Mouse (Mus musculus) left cerebral cortex, postnatal 14 days (tissue): ENCODE results near the gene Mrpl9. TPM values are rescaled to one million over a fixed set of nuclear protein-coding genes. Genes with fewer than 3 reads are reported as not detected.

Source experiments
- DNase-seq, 2 experiments: peaks; one replicate each; pipeline ENCODE4 v3.0.0; 2021 to 2022; ENCODE audit warnings: low spot score in 2 of 2, mixed read lengths in 1 of 2
- intact Hi-C: fragments of 180-260 bp; cut with DNase I; formaldehyde crosslinking; loops from one replicate; pipeline ENCODE4 v1.15.1; 2025
- total RNA-seq, 2 experiments: library from RNA; stranded (reverse); gene quantifications; 2 replicates each; pipeline ENCODE4 v1.2.3; 2021

The Mrpl9 gene
- total RNA-seq, 2 experiments from 2014 or later = 38.3 to 40.0 TPM

GRCm38 (mm10) chr3:94459834-94460233 lies 16.7 kb downstream of the Mrpl9 start:
- intact Hi-C loops = loop anchor here (5.0 kb wide), 2 partner anchors 127 to 142 kb away; no protein-coding TSS in a partner anchor

DNA sequence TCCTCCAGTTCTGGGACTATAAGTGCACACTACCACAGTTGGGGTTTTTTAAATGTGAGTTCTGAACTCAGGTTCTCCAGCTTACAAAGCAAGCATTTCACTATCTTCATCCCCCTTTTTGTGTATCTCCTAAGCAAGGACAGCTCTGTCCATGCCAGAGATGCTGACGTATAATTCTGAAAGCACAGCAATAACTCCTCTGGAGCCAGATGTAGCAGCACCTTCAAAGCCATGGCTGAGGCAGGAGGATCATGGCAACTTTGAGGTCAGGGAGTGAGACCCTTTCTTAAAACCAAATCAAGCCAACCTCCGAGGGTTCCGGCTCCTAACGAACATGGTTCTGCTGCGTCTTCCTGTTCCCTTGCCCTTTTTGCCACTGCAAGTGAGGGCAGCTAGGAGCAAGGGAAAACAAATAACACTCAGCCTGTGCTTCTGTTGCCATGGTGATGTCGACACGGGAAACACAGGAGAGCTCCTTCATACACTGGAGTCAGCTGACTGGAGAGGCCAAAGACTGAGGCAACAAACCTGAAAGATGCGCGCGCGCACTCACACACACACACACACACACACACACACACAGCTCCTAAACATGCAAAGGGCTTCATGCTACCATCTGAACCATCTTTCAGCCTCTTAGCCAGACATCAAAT lies 20.9 kb downstream of the Mrpl9 start:
- intact Hi-C loops = no loop called here
- DNase-seq = no peak

More at GRCm38 (mm10) chr3:94459834-94460233, 16.7 kb downstream of the Mrpl9 start:
- no peak for DNase-seq

DNA sequence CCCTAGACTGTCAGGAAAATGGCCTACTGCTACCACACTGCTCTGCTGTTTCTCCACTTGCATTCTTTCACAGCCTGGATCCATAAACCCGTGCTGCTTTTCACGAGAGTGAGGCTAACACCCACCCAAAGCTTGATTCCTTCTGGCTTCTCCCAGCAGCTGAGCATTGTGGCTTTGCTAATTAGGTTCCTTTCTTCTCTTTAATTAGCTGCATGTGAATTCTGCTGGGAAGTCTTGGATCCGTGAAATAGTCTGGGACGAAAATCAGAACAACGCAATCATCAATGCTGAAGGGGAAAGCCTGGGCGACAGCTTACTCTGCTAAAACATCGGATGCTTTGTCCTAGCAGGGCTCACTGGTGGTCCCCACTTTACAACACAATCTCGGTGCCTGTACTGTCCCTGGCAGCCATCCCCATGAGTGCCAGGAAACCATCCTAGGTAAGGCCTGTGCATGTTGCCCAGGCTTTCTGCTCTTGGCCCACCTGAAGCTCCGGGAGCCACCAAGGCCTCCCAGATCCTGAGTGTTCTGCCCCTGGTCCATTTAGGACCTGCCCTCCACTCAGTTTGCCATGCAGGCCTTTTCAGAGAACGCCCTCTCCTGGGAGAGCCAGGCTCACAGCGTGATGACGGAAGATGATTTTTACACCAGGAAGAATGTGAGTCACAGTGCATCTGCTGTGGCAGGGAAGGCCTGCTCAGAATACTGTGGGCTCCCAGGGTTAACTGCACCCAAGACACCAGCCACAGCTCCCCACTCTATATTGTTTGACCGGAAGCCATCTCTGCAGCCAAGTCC lies 22.7 kb downstream of the Mrpl9 start:
- peak; percentile 76 to 91 for DNase-seq
- intact Hi-C loops = no loop called here

DNA sequence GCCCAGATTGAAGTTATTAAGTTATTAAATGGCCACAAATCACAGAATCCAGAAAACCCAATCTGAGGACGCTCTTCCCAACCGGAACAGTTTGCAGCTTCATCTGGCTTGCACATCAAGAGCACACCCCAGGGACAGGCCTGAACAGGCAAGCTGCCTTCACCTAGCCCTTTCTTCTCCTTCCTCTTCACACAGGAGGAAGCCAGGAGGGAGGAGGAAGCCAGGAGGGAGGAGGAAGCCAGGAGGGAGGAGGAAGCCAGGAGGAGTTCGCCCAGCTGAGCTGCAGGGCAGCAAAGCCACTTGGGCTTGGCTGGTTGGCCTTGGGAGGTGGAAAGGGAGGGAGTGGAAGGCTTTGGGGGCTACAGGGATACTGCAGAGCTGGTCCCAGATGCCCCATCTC lies 25.8 kb downstream of the Mrpl9 start:
- intact Hi-C loops = no loop called here

DNA sequence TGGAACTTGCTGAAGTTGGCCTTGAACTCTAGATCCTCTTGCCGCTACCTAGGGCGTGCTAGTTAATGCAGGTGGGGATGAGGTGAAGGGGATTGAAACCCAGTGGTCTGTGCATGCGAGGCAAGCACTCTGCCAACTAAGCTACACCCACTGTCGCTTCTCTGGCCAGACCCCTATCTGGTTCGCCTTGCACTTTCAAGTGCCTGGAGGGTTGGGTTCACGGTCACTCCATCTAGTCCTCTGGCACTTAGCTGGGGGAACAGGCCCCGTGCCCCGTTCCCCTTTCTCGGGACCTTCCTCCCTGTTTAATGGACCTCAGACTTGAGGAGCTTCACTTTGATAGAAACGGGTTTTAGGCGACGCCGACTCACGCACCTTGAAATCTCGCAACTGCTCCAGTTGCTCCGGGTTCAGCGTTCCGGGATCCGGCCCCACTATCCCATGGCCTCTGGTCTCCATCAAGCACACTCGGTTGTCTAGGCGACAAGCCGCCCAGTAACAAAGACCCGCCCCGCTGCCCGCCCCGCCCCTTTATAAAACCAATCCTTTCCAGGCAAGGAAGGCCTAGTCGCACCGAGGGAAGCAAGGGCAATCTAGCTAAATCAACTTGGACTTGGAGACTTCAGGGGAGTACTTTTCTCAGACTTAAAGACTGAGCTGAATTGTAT lies 29.5 kb downstream of the Mrpl9 start:
- intact Hi-C loops = no loop called here
- no peak for DNase-seq

More for the DNA sequence above, 25.8 kb downstream of the Mrpl9 start:
- DNase-seq = no peak

- DNase-seq = no peak
- intact Hi-C loops = no loop called here
These were observed 30.0 kb downstream of the Mrpl9 start for GRCm38 (mm10) chr3:94473115-94473505.

DNA sequence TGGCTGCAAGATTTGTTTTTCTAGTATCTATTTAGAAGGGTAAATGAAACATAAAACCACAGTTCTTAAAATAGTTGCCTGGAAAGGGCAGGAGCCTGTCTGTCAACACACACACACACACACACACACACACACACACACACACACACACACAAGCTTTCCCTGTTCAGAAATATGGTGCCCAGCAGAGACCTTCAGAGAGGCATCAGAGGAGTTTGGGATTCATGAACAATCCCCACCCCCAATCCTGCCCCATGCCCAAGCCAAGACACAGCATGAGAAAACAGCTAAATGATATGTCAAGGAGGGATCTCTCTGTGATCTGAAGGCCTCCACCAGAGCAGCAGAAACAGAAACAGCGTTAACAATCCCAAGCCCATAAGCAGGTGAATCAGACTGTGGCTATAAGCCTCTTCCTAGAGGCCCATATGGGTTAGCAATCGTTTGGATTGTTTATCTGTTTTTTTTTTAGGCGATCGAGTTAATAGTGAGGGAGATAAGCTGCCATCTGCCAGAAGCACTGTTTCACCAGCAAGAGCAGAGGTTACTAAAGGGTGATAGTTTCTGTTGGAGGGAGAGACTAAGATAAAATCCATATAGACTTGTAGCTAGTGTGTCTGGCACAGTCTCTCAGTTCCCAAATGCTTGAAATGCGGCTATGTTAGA lies 30.6 kb downstream of the Mrpl9 start:
- intact Hi-C loops = no loop called here
- DNase-seq = no peak

DNA sequence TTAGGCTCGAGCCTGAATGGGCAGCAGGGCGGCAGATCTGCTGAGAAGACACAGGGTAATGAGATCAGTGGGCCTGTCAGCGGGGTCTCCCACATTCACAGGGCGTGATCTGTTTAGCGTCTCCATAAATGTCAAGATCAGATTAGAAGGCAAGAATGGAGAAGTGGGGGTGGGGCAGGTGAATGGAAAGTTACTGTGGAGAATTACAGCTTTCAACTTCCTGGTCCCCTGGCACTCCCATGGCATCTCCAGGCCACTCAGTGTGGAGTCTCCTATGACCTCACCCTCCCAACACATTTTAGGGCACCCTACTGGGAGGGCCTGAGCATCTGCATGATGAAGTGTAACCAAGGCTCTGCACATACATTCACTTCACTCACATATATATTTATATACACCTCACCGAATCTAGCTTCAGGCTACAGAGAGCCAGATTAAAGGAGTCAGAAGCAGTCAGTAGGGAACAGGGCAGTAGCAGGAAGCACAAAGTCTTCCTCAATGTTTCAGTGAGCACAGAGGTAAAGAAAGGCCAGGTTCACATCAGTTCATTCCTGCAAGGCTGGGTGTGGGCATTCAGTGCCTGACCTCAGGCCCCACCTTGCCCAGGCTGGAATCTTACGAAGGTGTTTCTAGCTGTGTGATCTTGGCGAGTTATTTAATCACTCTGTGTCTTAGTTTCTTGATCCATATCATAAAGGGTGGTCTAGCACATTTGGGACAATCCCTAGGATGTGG lies 33.4 kb downstream of the Mrpl9 start:
- no peak for DNase-seq
- intact Hi-C loops = no loop called here

- DNase-seq = peak; percentile 60 to 75
- intact Hi-C loops = no loop called here
These were observed 34.3 kb downstream of the Mrpl9 start for GRCm38 (mm10) chr3:94477444-94477843.

DNA sequence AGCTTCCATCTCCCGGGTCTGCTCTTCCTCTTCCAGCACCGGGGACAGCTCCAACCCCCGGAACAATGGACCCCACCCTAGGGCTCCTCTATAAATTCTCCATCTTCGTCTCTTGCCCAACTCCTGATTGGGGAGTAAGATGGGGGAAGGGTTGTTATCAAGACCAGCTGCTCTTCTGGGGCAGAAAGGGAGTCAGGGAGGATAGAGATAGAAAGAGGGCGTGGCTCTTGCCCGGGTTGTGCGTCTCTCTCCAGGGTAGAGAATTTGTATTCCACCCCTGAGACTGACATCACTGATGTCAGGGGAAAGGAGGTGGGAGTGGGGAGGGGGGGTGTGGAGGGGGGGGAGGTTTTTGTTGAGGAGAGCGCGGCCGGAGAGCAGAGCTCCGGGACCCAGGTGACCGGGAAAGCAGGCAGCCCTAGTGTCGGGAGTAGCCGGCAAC lies 34.9 kb downstream of the Mrpl9 start, which contains the start of gene Celf3:
Celf3 (plus strand) TSS at position 315 of the 442 bp plus-strand sequence.
- intact Hi-C loops = no loop called here

GRCm38 (mm10) chr3:94478591-94479169 lies 35.6 kb downstream of the Mrpl9 start:
- DNase-seq = no peak
- intact Hi-C loops = no loop called here

More for the DNA sequence above, 34.9 kb downstream of the Mrpl9 start, which contains the start of gene Celf3:
- peak; percentile 80 to 91 for DNase-seq

DNA sequence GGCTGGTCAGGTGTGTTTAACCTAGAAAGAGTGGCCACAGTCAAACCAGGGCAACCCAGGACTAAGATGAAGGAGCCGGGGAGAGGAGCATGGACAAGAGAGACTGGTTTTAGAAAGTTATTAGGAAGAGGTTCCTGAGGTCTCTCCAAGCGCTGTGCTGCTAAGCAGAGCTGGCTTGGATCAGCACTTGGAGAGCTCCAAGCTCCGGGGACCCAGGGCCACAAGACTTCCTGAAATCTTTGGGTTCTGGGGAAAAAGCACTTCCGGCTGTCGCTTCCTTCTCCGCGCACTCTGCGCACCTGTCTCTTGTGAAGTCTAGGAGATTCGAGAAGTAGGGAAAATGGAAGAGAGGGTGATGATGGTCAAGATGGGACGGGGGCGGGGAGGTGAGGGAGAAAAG lies 36.4 kb downstream of the Mrpl9 start:
- no peak for DNase-seq
- intact Hi-C loops = no loop called here

- intact Hi-C loops = no loop called here
- no peak for DNase-seq
These were observed 37.3 kb downstream of the Mrpl9 start, which contains the start of gene Riiad1 for GRCm38 (mm10) chr3:94480291-94480884. Riiad1 (minus strand) TSS chr3:94480341.

GRCm38 (mm10) chr3:94481429-94481828 lies 38.3 kb downstream of the Mrpl9 start:
- no peak for DNase-seq
- intact Hi-C loops = no loop called here

- no peak for DNase-seq
- intact Hi-C loops = no loop called here
These were observed 39.8 kb downstream of the Mrpl9 start for GRCm38 (mm10) chr3:94482764-94483385.

DNA sequence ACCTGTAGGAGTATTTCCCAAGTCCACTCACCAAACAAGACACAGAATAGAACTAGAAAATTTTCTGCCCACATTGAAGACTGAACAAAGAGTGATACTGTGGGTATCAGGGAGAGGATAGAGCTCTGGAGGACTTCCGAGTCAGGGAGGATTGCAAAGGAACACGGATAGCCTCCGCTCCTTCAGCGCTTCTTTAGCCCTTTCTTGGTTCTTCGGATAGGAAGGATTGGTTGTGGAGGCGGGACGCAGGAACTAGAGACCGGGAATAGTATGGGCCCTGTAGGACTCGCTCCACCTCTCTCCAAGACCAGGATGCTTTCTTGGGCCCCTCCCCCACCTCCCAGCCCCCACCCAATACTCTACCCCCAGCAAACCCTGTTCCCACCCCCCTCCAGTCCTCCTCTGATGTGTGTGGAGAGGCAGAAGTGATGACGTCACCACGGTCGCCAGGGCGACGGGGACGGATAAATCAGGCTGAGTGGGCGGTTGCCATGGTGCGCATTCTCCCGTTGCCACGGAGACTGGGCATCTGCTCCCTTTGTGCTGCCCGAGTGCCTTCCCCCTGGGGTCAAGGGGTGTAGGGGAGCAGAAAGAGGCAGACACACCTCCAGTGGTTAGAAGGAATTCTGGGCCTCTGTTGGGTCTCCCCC lies 40.8 kb downstream of the Mrpl9 start:
- intact Hi-C loops = no loop called here
- peak; percentile 96 to 99 for DNase-seq

- DNase-seq = no peak
- intact Hi-C loops = no loop called here
These were observed 42.8 kb downstream of the Mrpl9 start for GRCm38 (mm10) chr3:94485922-94486321.
